Mouse (Mus musculus): ENCODE data around the gene Ghrhr. TPM values are rescaled to one million over a fixed set of nuclear protein-coding genes. Genes with fewer than 3 reads are reported as not detected.

Ghrhr gene
- polyA plus RNA-seq, 1 experiment from 2014 or later = 0.18 TPM

- H3K27me3 ChIP-seq (replicated peaks; ENCODE audit: control insufficient read depth, insufficient read depth, low read length) = no peaks in the 10 kb centered on the region
- H3K27ac ChIP-seq (ENCODE audit: low read depth) = no peak overlapping the region
- ATAC-seq (replicated peaks; ENCODE audit: low FRiP score, low TSS enrichment, low read depth) = no peak
- no peaks in the 10 kb centered on the region for H3K36me3 ChIP-seq (ENCODE audit: control insufficient read depth, insufficient read depth, low read length)
- no peak overlapping the region for H3K9ac ChIP-seq (ENCODE audit: low read length)
- no peak overlapping the region for H3K4me3 ChIP-seq (ENCODE audit: low read depth, low read length)
- H3K9me3 ChIP-seq (ENCODE audit: control insufficient read depth, low read length) = peaks cover 6% of the 10 kb centered on the region; the same call in 1 of the 2 replicates
- no peak for DNase-seq (ENCODE audit: low spot score)
- 88% methylated on average over 5 of the region's 5 CpGs for WGBS
- H3K4me1 ChIP-seq (replicated peaks; ENCODE audit: control insufficient read depth, insufficient read depth, low read length) = no peaks in the 10 kb centered on the region
- H3K4me2 ChIP-seq (ENCODE audit: low read length) = no peak overlapping the region
Observed at GRCm38 (mm10) chr6:55347711-55348571, 28.2 kb upstream of the Ghrhr start.

DNA sequence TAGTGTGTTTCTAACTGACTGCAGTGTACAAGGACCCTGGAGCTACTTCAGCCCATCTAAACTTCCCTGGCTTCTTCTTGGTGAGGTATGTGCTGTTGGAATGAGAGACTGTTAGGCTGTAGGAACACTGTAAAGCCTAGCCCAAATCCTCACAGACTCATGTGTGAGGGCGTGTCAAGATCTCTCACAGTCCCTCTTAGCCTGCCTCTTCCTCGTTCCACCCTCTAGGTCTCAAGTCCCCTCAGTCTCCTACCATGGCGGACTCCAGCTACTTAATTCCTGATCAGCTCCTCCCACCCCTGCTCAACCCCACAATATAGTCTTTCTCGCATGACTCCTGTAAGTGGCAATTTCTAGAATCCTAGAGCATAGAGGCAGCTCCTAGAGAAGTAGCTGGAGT, 26.9 kb upstream of the Ghrhr start:
- Histone ChIP-seq H3K4me3 (ENCODE audit: low read depth, low read length) (no peak overlapping the region), H3K27me3 (replicated peaks; ENCODE audit: control insufficient read depth, insufficient read depth, low read length) (no peaks in the 10 kb centered on the region), H3K4me1 (replicated peaks; ENCODE audit: control insufficient read depth, insufficient read depth, low read length) (no peaks in the 10 kb centered on the region), H3K9me3 (ENCODE audit: control insufficient read depth, low read length) (peaks cover 6% of the 10 kb centered on the region; the same call in 1 of the 2 replicates), H3K27ac (ENCODE audit: low read depth) (no peak overlapping the region), H3K4me2 (ENCODE audit: low read length) (no peak overlapping the region), H3K36me3 (ENCODE audit: control insufficient read depth, insufficient read depth, low read length) (no peaks in the 10 kb centered on the region), H3K9ac (ENCODE audit: low read length) (no peak overlapping the region)
- DNase-seq (ENCODE audit: low spot score) = no peak
- ATAC-seq (replicated peaks; ENCODE audit: low FRiP score, low TSS enrichment, low read depth) = no peak
- 83% methylated on average over 4 of the region's 4 CpGs for WGBS

- no peaks in the 10 kb centered on the region for H3K4me1 ChIP-seq (replicated peaks; ENCODE audit: control insufficient read depth, insufficient read depth, low read length)
- H3K9me3 ChIP-seq (ENCODE audit: control insufficient read depth, low read length) = peaks cover 6% of the 10 kb centered on the region; the same call in 1 of the 2 replicates
- ATAC-seq (replicated peaks; ENCODE audit: low FRiP score, low TSS enrichment, low read depth) = no peak
- no peaks in the 10 kb centered on the region for H3K36me3 ChIP-seq (ENCODE audit: control insufficient read depth, insufficient read depth, low read length)
- no peak overlapping the region for H3K27ac ChIP-seq (ENCODE audit: low read depth)
- H3K27me3 ChIP-seq (replicated peaks; ENCODE audit: control insufficient read depth, insufficient read depth, low read length) = no peaks in the 10 kb centered on the region
- 92% methylated on average over 6 of the region's 6 CpGs for WGBS
- DNase-seq (ENCODE audit: low spot score) = no peak
- no peak overlapping the region for H3K4me2 ChIP-seq (ENCODE audit: low read length)
- no peak overlapping the region for H3K4me3 ChIP-seq (ENCODE audit: low read depth, low read length)
- H3K9ac ChIP-seq (ENCODE audit: low read length) = no peak overlapping the region
Observed at GRCm38 (mm10) chr6:55350383-55350952, 25.6 kb upstream of the Ghrhr start.

DNA sequence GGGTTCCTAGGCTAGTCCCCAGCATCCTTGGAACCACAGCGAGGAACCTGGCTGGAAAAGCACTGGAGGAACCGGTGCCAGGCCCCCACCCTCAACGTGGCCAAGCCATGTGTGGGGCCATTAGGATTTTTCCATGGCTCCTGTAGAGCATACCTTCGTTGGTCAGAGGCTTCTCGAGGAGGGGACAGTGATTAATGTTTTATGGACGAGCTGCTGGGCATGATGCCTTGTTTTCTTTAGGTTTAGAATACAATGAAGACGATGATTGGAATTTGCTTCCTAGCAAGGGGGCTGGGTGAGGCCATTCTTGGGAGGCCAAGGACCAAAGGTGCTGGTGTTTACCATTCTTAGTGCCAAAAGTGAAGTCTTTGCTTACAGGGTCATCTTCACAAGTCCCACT, 24.4 kb upstream of the Ghrhr start:
- Histone ChIP-seq H3K4me2 (ENCODE audit: low read length) (no peak overlapping the region), H3K36me3 (ENCODE audit: control insufficient read depth, insufficient read depth, low read length) (no peaks in the 10 kb centered on the region), H3K4me1 (replicated peaks; ENCODE audit: control insufficient read depth, insufficient read depth, low read length) (peaks cover 4% of the 10 kb centered on the region; the same call in 1 of the 2 replicates), H3K27ac (ENCODE audit: low read depth) (no peak overlapping the region), H3K9ac (ENCODE audit: low read length) (no peak overlapping the region), H3K9me3 (ENCODE audit: control insufficient read depth, low read length) (peaks cover 6% of the 10 kb centered on the region; the same call in 1 of the 2 replicates), H3K27me3 (replicated peaks; ENCODE audit: control insufficient read depth, insufficient read depth, low read length) (no peaks in the 10 kb centered on the region), H3K4me3 (ENCODE audit: low read depth, low read length) (no peak overlapping the region)
- DNase-seq (ENCODE audit: low spot score) (no peak), ATAC-seq (replicated peaks; ENCODE audit: low FRiP score, low TSS enrichment, low read depth) (no peak)
- 66% methylated on average over 7 of the region's 7 CpGs for WGBS

- no peak overlapping the region for H3K4me3 ChIP-seq (ENCODE audit: low read depth, low read length)
- H3K9ac ChIP-seq (ENCODE audit: low read length) = no peak overlapping the region
- peaks cover 7% of the 10 kb centered on the region; the same call in 1 of the 2 replicates for H3K4me1 ChIP-seq (replicated peaks; ENCODE audit: control insufficient read depth, insufficient read depth, low read length)
- peaks cover 6% of the 10 kb centered on the region; the same call in 1 of the 2 replicates for H3K9me3 ChIP-seq (ENCODE audit: control insufficient read depth, low read length)
- H3K27ac ChIP-seq (ENCODE audit: low read depth) = no peak overlapping the region
- WGBS = 85% methylated on average over 12 of the region's 12 CpGs
- no peaks in the 10 kb centered on the region for H3K27me3 ChIP-seq (replicated peaks; ENCODE audit: control insufficient read depth, insufficient read depth, low read length)
- DNase-seq (ENCODE audit: low spot score) = no peak
- no peak for ATAC-seq (replicated peaks; ENCODE audit: low FRiP score, low TSS enrichment, low read depth)
- no peak overlapping the region for H3K4me2 ChIP-seq (ENCODE audit: low read length)
- no peaks in the 10 kb centered on the region for H3K36me3 ChIP-seq (ENCODE audit: control insufficient read depth, insufficient read depth, low read length)
Observed at GRCm38 (mm10) chr6:55353711-55354445, 22.2 kb upstream of the Ghrhr start.

DNA sequence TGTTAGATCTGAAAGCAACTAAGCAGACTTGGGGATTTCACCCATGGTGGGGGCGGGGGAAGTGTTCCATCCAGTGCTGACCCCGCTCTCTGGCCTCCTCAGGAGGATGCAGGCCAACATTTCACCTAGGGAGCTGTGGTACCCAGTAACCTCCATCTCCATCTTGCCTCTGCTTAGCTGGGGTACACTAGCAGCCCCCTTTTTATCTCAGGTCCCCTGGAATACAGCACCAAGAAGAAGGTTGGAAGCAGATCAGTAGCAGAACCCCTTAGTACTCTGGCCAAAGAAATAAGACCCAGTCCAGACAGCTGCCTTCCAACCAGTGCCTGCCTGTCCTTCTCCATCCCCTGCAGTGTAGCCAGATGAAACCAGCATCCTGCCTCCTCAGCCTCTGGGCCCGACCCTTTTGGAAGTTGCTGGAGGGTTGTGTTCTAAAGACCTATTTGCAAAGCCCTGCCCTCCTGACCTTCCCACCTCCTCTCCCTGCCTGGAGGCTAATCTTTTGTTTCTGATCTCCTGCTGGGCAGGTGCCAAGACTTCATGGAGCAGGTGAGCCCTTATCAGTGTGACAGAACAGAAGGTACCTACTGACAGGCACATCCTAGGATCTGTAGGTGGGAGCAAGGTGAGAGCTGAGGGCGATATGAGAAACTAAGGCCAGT, 21.5 kb upstream of the Ghrhr start:
- no peak overlapping the region for H3K4me2 ChIP-seq (ENCODE audit: low read length)
- H3K4me3 ChIP-seq (ENCODE audit: low read depth, low read length) = no peak overlapping the region
- H3K27me3 ChIP-seq (replicated peaks; ENCODE audit: control insufficient read depth, insufficient read depth, low read length) = no peaks in the 10 kb centered on the region
- WGBS = 70% methylated on average over 4 of the region's 4 CpGs
- H3K9ac ChIP-seq (ENCODE audit: low read length) = no peak overlapping the region
- H3K36me3 ChIP-seq (ENCODE audit: control insufficient read depth, insufficient read depth, low read length) = no peaks in the 10 kb centered on the region
- H3K4me1 ChIP-seq (replicated peaks; ENCODE audit: control insufficient read depth, insufficient read depth, low read length) = peaks cover 7% of the 10 kb centered on the region; the same call in 1 of the 2 replicates
- DNase-seq (ENCODE audit: low spot score) (no peak), ATAC-seq (replicated peaks; ENCODE audit: low FRiP score, low TSS enrichment, low read depth) (no peak)
- H3K27ac ChIP-seq (ENCODE audit: low read depth) = no peak overlapping the region
- peaks cover 6% of the 10 kb centered on the region; the same call in 1 of the 2 replicates for H3K9me3 ChIP-seq (ENCODE audit: control insufficient read depth, low read length)

DNA sequence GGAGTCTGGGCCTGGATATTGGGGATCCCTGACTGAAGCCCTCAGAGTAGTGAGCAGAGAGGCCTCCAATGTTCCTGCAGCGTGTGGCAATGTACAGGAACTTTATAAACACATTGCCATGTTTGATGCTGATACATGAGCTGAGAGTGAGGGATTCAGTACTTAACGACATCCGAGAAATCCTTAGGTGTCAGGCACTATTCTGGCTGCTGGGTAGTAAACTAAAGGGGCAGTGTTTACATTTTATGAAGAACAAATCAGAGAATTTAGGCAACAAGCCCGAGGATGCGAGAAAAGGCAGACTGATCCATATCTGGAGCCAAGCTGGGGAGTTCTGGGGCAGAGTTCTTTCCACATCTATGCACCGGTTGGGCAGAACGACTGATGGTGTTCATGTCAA, 20.5 kb upstream of the Ghrhr start:
- Histone ChIP-seq H3K36me3 (ENCODE audit: control insufficient read depth, insufficient read depth, low read length) (no peaks in the 10 kb centered on the region), H3K9me3 (ENCODE audit: control insufficient read depth, low read length) (no peaks in the 10 kb centered on the region), H3K4me2 (ENCODE audit: low read length) (no peak overlapping the region), H3K9ac (ENCODE audit: low read length) (no peak overlapping the region), H3K4me1 (replicated peaks; ENCODE audit: control insufficient read depth, insufficient read depth, low read length) (peaks cover 7% of the 10 kb centered on the region; the same call in 1 of the 2 replicates), H3K4me3 (ENCODE audit: low read depth, low read length) (no peak overlapping the region), H3K27me3 (replicated peaks; ENCODE audit: control insufficient read depth, insufficient read depth, low read length) (no peaks in the 10 kb centered on the region), H3K27ac (ENCODE audit: low read depth) (no peak overlapping the region)
- DNase-seq (ENCODE audit: low spot score) (no peak), ATAC-seq (replicated peaks; ENCODE audit: low FRiP score, low TSS enrichment, low read depth) (no peak)
- 53% methylated on average over 7 of the region's 7 CpGs for WGBS

DNA sequence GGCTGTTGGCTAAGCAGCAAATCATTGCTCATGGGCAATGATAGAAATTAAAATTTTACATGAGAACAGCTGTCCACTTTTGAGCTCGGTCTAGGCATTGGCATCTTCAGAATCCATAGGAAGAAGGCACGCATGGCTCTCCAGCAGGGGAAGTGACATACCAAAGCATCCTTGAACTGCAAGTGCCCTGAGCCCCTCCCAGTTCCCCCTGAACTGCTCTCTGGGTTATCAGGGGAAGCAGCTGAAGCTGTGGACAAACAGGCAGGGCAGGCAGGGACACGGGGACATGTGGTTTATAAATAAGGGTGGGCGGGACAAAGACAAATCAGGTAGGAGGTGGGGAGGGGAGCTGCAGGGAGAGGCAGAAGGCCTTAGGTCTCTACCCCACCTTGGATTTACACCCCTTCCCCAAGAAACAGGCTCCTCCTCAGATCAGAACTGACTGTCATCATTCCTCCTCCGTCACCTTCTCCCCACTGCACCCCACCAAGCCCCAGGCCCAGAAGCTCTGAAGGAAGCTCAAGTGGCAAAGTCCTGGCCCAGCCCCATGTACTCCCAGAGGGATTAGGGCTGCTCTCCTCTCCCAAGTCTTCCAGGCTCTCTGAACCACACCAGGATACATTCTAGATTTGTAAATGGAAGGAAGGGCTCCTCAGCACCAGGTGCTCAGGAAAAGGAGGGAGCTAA, 19.9 kb upstream of the Ghrhr start:
- H3K27ac ChIP-seq (ENCODE audit: low read depth) = no peak overlapping the region
- WGBS = 43% methylated on average over 5 of the region's 5 CpGs
- no peak for DNase-seq (ENCODE audit: low spot score)

More for the DNA sequence above, 19.9 kb upstream of the Ghrhr start:
- Histone ChIP-seq H3K9me3 (ENCODE audit: control insufficient read depth, low read length) (no peaks in the 10 kb centered on the region), H3K4me3 (ENCODE audit: low read depth, low read length) (no peak overlapping the region), H3K9ac (ENCODE audit: low read length) (no peak overlapping the region), H3K4me1 (replicated peaks; ENCODE audit: control insufficient read depth, insufficient read depth, low read length) (peaks cover 7% of the 10 kb centered on the region; the same call in 1 of the 2 replicates), H3K36me3 (ENCODE audit: control insufficient read depth, insufficient read depth, low read length) (no peaks in the 10 kb centered on the region), H3K4me2 (ENCODE audit: low read length) (no peak overlapping the region), H3K27me3 (replicated peaks; ENCODE audit: control insufficient read depth, insufficient read depth, low read length) (no peaks in the 10 kb centered on the region)
- no peak for ATAC-seq (replicated peaks; ENCODE audit: low FRiP score, low TSS enrichment, low read depth)
